Mouse (Mus musculus): ENCODE measurements around the gene Tent5b. TPM values are rescaled to one million over a fixed set of nuclear protein-coding genes. Genes with fewer than 3 reads are reported as not detected.

Tent5b gene
- polyA plus RNA-seq, 1 experiment from 2014 or later: 0.71 TPM

GRCm38 (mm10) chr4:133449726-133450125 is 30.2 kb upstream of the Tent5b start:
- no peaks in the 10 kb centered on the region for H3K36me3 ChIP-seq (replicated peaks)
- H3K4me3 ChIP-seq: no peak overlapping the region
- 0 out of 2 replicates have a peak, but pooled peaks cover 12% of the 10 kb centered on the region for H3K27me3 ChIP-seq (ENCODE audit: poor library complexity, severe bottlenecking)
- no peak overlapping the region for H3K27ac ChIP-seq
- peaks cover 21% of the 10 kb centered on the region for H3K4me1 ChIP-seq
- 20% methylated on average over 13 of the region's 13 CpGs for WGBS
- no peaks in the 10 kb centered on the region for H3K9me3 ChIP-seq
- peak; percentile 74 for DNase-seq (ENCODE audit: extremely low spot score, low spot score)

DNA sequence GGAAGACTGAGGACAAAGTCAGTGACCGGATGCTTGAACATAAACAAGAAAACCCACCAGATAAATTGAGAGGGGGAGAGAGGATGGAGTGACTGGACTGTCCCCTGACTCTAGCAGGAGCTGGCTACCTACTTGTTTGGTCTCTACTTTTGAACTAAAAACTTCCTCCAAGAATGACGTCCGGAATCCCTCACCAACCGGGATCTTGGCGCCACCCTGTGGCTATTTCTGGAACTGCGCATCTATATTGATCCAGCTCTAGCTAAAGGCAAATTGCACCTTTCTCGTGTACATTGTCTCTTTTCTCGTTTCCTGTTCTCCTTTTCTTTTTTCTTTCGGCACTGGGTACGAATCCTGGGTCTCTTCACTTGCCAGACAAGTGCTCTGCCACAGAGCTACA is 28.4 kb upstream of the Tent5b start:
- Histone ChIP-seq H3K27me3 (ENCODE audit: poor library complexity, severe bottlenecking) (0 out of 2 replicates have a peak, but pooled peaks cover 12% of the 10 kb centered on the region), H3K9me3 (no peaks in the 10 kb centered on the region), H3K36me3 (replicated peaks) (no peaks in the 10 kb centered on the region), H3K27ac (no peak overlapping the region), H3K4me3 (no peak overlapping the region), H3K4me1 (peaks cover 21% of the 10 kb centered on the region)
- 14% methylated on average over 10 of the region's 10 CpGs for WGBS
- peak; percentile 84 for DNase-seq (ENCODE audit: extremely low spot score, low spot score)

DNA sequence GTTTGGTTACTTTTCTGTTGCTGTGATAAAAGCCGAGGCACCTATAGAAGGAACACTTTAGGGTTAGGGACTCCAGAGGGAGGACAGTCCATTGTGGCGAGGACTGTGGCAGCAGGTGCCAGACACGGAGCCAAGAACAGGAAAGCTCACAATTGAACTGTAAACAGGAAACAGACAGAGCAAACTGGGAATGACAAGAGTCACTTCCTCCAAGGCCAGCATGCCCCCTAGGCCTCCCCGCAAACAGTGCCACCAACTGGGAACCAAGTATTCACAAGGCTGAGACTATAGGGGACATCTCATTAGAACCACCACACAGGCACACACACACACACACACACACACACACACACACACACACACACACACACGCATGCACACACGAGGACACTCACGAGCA is 27.5 kb upstream of the Tent5b start:
- 0 out of 2 replicates have a peak, but pooled peaks cover 12% of the 10 kb centered on the region for H3K27me3 ChIP-seq (ENCODE audit: poor library complexity, severe bottlenecking)

DNA sequence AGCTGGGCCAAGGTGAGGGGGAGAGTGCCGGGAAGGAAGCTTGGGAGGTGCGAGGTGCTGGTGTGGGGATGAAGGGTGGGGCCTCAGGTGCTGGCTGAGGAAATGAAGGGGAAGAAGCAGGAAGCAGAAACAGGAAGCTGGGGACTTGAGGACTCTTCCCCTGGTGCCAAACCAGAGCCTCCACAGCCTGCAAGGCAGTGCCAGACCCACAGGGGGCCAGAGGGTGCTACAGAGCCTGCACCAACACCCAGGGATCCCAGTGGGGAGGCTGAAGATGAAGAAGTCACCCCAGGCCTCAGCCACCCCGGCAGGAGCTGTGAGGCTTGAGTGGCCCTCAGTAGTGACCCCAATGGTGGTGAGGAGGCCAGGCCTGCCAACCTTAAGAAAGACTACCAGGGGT is 21.9 kb upstream of the Tent5b start:
- H3K9me3 ChIP-seq: no peaks in the 10 kb centered on the region
- 73% methylated on average over 3 of the region's 3 CpGs for WGBS
- no peak for DNase-seq (ENCODE audit: extremely low spot score, low spot score)

More for the DNA sequence above, 27.5 kb upstream of the Tent5b start:
- Histone ChIP-seq H3K4me1 (peaks cover 21% of the 10 kb centered on the region), H3K9me3 (no peaks in the 10 kb centered on the region), H3K4me3 (no peak overlapping the region), H3K36me3 (replicated peaks) (no peaks in the 10 kb centered on the region), H3K27ac (no peak overlapping the region)
- 81% methylated on average over 7 of the region's 7 CpGs for WGBS
- no peak for DNase-seq (ENCODE audit: extremely low spot score, low spot score)

DNA sequence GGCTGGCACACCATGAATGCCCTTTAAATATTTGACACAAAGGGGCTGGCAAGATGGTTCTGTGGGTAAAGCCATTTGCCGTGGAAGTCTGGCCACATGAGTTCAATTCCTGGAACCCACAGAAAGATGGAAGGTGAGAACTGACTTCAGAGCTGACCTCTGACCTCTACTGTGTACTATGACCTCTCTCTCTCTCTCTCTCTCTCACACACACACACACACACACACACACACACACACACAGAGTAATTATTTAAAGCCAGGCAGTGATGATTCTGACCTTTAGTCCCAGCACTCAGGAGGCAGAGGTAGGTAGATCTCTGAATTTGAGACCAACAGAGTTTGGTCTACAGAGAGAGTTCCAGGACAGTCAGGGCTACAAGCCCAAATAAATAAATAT is 19.9 kb upstream of the Tent5b start:
- 93% methylated on average over 1 of the region's 1 CpGs for WGBS
- Histone ChIP-seq H3K4me3 (no peak overlapping the region), H3K4me1 (peaks cover 14% of the 10 kb centered on the region), H3K9me3 (no peaks in the 10 kb centered on the region), H3K27ac (no peak overlapping the region), H3K36me3 (replicated peaks) (no peaks in the 10 kb centered on the region), H3K27me3 (ENCODE audit: poor library complexity, severe bottlenecking) (no peaks in the 10 kb centered on the region)
- DNase-seq (ENCODE audit: extremely low spot score, low spot score): no peak

More for the DNA sequence above, 21.9 kb upstream of the Tent5b start:
- Histone ChIP-seq H3K36me3 (replicated peaks) (no peaks in the 10 kb centered on the region), H3K4me1 (peaks cover 14% of the 10 kb centered on the region), H3K27ac (no peak overlapping the region), H3K4me3 (no peak overlapping the region), H3K27me3 (ENCODE audit: poor library complexity, severe bottlenecking) (no peaks in the 10 kb centered on the region)

DNA sequence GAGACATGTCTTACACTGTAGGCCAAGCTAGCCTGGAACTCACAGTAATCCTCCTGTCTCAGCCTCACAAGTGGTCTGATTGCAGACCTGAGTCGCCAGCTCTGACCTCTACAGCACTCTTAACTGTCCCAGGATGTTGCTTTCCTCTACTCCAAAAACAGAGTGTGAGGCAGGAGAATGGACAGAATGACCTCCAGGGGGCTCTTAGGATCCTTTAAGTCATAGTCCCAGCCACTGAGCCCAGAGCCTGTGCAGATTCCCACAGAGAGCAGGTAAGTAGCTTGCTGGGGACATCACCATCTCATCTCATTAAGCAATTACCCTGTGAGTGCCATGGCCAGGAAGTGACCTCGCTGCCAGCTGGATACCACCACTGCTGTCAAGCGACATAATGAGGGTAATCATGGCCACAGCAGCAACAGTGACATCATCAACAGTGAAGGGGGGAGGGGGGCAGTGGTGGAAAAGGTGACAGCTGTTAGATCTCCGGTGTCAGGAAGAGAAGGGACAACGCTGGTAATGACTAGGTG is 19.1 kb upstream of the Tent5b start:
- H3K4me3 ChIP-seq: no peak overlapping the region
- H3K36me3 ChIP-seq (replicated peaks): no peaks in the 10 kb centered on the region
- no peaks in the 10 kb centered on the region for H3K27me3 ChIP-seq (ENCODE audit: poor library complexity, severe bottlenecking)
- no peaks in the 10 kb centered on the region for H3K9me3 ChIP-seq
- H3K27ac ChIP-seq: no peak overlapping the region
- DNase-seq (ENCODE audit: extremely low spot score, low spot score): no peak
- WGBS: 66% methylated on average over 5 of the region's 5 CpGs
- peaks cover 14% of the 10 kb centered on the region for H3K4me1 ChIP-seq

DNA sequence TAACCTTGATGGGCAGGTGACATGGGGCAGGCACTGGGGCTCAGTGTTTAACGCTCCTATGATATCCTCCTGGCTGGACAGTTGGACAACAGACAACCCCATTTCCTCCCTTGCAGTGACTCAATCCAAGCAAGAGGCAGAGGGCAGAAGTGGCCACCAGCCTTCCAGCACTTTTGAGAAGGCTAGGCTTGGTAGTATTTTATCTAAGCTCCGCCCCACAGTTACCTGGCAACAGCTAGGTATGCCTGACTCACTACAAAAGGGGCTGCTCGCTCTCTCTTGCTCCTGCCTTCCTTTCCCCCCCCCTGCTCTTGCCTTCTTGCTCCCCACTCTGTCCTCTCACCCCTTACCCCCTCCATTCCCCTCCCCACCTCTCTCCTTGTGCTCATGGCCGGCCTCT is 18.6 kb upstream of the Tent5b start:
- Histone ChIP-seq H3K27me3 (ENCODE audit: poor library complexity, severe bottlenecking) (peaks cover under 1% of the 10 kb centered on the region; the same call in 1 of the 2 replicates), H3K4me3 (no peak overlapping the region), H3K36me3 (replicated peaks) (no peaks in the 10 kb centered on the region), H3K9me3 (no peaks in the 10 kb centered on the region), H3K27ac (no peak overlapping the region), H3K4me1 (peaks cover 14% of the 10 kb centered on the region)
- no peak for DNase-seq (ENCODE audit: extremely low spot score, low spot score)
- WGBS: 83% methylated on average over 4 of the region's 4 CpGs

DNA sequence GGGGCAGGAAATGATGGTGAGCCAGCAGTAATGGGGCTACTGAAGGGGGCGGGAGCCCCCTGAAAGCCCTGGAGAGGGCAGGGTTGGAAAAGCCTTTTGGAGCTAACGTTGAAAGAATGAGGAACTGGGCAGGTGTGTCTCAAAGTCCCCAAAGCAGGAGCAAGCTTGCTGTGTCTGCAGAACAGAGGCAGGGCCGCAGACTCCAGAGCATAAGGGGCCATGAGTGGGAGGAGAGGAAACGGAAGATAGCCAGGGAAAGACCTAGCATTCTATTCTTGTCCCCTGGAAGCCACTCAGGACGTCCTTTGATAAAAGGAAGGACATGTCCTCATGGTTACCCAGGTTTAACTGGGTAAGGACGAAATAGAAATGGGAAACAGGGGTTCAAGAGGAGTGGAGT is 16.7 kb upstream of the Tent5b start:
- Histone ChIP-seq H3K4me1 (peaks cover 20% of the 10 kb centered on the region), H3K4me3 (no peak overlapping the region), H3K9me3 (no peaks in the 10 kb centered on the region), H3K27ac (0 out of 2 replicates have a peak overlapping the region, but pooled peaks have one; percentile 16), H3K27me3 (ENCODE audit: poor library complexity, severe bottlenecking) (peaks cover 16% of the 10 kb centered on the region), H3K36me3 (replicated peaks) (no peaks in the 10 kb centered on the region)
- DNase-seq (ENCODE audit: extremely low spot score, low spot score): no peak
- 70% methylated on average over 6 of the region's 6 CpGs for WGBS

DNA sequence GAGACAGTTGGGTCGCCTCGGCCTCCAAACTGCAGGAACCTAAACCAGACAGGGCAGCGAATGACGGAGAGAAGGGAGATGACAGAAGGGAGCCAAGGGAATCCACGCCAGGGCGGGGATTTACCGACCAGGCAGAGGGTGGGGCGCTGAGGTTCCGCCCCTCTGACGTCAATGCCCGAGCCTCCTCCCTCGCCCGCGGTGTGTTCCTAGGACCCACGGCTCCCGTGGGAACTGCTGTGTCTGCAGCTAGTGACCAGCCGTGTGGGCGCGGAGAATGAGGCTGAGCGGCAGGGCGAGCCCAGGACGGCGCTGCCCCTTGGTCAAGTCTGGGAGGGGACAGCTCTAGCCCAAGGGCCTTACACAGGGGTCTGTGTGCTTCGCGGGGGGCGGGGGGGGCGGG is 11.9 kb upstream of the Tent5b start:
- Histone ChIP-seq H3K36me3 (replicated peaks) (no peaks in the 10 kb centered on the region), H3K4me1 (peaks cover 19% of the 10 kb centered on the region), H3K27me3 (ENCODE audit: poor library complexity, severe bottlenecking) (peaks cover 43% of the 10 kb centered on the region), H3K27ac (no peak overlapping the region; the same call in 1 of the 2 replicates), H3K9me3 (peaks cover 9% of the 10 kb centered on the region), H3K4me3 (peak overlapping the region; percentile 63)
- under 1% methylated on average over 27 of the region's 27 CpGs for WGBS
- DNase-seq (ENCODE audit: extremely low spot score, low spot score): peak; percentile 56

DNA sequence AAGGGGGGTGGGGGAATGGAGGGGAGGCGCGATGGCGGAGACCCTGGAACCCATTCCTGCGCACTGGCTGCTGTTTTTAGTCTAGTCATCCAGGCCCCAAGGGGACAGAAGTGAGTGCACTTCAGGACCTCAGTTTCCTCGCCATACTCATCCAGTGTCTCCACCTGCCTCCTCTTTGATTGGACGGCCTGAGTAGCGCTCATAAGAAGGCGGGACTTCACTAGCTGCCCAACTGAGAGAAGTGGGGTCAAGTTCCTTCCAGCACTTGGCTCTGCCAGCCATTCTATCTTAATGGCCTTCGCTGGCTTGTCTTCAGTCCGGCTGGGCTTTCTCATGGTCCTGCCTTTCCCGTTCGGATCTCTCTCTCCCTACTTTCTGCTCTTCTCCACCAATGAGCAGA is 10.8 kb upstream of the Tent5b start:
- no peak for DNase-seq (ENCODE audit: extremely low spot score, low spot score)
- Histone ChIP-seq H3K4me1 (peaks cover 19% of the 10 kb centered on the region), H3K27ac (no peak overlapping the region), H3K27me3 (ENCODE audit: poor library complexity, severe bottlenecking) (peaks cover 43% of the 10 kb centered on the region), H3K36me3 (replicated peaks) (no peaks in the 10 kb centered on the region), H3K9me3 (peaks cover 9% of the 10 kb centered on the region), H3K4me3 (peak overlapping the region; percentile 63)
- 16% methylated on average over 12 of the region's 12 CpGs for WGBS

DNA sequence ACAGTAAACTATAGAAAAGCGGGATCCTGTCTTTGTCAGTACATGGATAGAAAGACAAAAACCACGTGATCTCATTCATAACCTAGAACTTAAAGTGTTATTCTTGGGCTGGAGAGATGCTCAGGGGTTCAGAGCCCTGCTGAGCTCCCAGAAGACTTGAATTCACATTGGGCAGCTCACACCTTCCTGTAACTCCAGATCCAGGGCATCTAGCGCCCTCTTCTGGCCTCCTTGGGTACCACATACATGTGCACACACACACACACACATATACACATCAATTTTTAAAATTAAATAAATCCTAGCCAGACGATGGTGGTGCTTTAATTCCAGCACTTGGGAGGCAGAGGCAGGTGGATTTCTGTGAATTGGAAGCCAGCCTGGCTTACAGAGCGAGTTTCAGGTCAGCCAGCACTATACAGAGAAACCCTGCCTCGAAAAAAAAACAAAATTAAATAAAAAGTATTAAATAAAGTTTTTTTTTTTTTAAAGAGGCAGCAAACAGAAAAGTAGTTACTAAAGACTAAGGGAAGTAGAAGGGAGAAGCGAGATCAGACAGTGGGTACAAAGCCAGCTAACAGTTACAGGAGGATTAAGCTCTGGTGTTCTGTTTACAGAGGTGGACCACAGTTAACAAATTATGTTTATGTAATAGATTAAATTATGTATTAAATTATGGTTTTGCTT is 8.7 kb upstream of the Tent5b start:
- WGBS: 78% methylated on average over 7 of the region's 7 CpGs
- no peak overlapping the region for H3K4me3 ChIP-seq
- H3K27ac ChIP-seq: no peak overlapping the region
- peaks cover 44% of the 10 kb centered on the region for H3K27me3 ChIP-seq (ENCODE audit: poor library complexity, severe bottlenecking)
- peaks cover 9% of the 10 kb centered on the region for H3K9me3 ChIP-seq
- H3K4me1 ChIP-seq: peaks cover 19% of the 10 kb centered on the region
- no peaks in the 10 kb centered on the region for H3K36me3 ChIP-seq (replicated peaks)
- no peak for DNase-seq (ENCODE audit: extremely low spot score, low spot score)

DNA sequence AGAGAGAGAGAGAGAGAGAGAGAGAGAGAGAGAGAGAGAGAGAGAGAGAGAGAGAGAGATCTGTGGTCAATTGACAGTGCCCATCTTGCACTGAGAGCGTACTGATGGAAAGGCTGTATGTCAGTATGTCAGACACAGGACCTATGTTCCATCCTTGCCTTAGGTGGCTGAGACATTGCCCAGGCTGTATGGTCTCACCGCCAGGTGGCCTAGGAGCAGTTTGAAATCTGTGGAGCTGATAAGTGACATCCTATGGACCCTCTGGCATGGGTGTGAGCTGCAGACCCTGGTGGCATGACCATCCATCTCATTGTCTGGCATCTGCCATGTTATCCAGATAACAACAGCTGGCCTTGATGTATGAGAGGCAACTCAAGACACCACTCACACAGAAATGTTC is 6.1 kb upstream of the Tent5b start:
- peaks cover 7% of the 10 kb centered on the region for H3K4me1 ChIP-seq
- no peaks in the 10 kb centered on the region for H3K36me3 ChIP-seq (replicated peaks)
- DNase-seq (ENCODE audit: extremely low spot score, low spot score): no peak
- no peak overlapping the region for H3K4me3 ChIP-seq
- peaks cover 47% of the 10 kb centered on the region for H3K27me3 ChIP-seq (ENCODE audit: poor library complexity, severe bottlenecking)
- 69% methylated on average over 2 of the region's 2 CpGs for WGBS
- H3K27ac ChIP-seq: no peak overlapping the region
- peaks cover 9% of the 10 kb centered on the region for H3K9me3 ChIP-seq

- peak overlapping the region; percentile 76 for H3K27ac ChIP-seq
- WGBS: 3% methylated on average over 34 of the region's 34 CpGs
- H3K27me3 ChIP-seq (ENCODE audit: poor library complexity, severe bottlenecking): peaks cover 85% of the 10 kb centered on the region
- peak overlapping the region; percentile 58 for H3K4me3 ChIP-seq
- no peaks in the 10 kb centered on the region for H3K9me3 ChIP-seq
- no peaks in the 10 kb centered on the region for H3K36me3 ChIP-seq (replicated peaks)
- DNase-seq (ENCODE audit: extremely low spot score, low spot score): no peak
- peaks cover 28% of the 10 kb centered on the region for H3K4me1 ChIP-seq
Observed at GRCm38 (mm10) chr4:133480185-133480537, 229 bp downstream of the Tent5b start.

Measured in forebrain, embryonic 10.5 days (tissue).